Mouse (Mus musculus) hindlimb bud, embryonic 11.5 days (tissue): ENCODE measurements around the gene Lhfpl3.
"Not testable (repeated sequence)": the region's sequence is repeated elsewhere in the genome, so short reads cannot be mapped to it uniquely, and the experiment has no call there.

Experiments
- DNase-seq: peaks from one replicate; pipeline ENCODE4 v3.0.0-alpha.2; 2012; ENCODE audit warnings: low read depth, low spot score; ENCODE audit errors: extremely low spot score

Lhfpl3 gene

GRCm38 (mm10) chr5:22745885-22746532, at the start of gene Lhfpl3:
Lhfpl3 (plus strand) TSS chr5:22746059.
- no peak for DNase-seq

- DNase-seq = not testable (repeated sequence)
Measured at GRCm38 (mm10) chr5:22706271-22706670, 39.6 kb upstream of the Lhfpl3 start.

GRCm38 (mm10) chr5:22745529-22745884, 352 bp upstream of the Lhfpl3 start:
- DNase-seq = no peak

GRCm38 (mm10) chr5:22746533-22747021, 718 bp downstream of the Lhfpl3 start:
- no peak for DNase-seq

GRCm38 (mm10) chr5:22747305-22747704, 1.4 kb downstream of the Lhfpl3 start:
- no peak for DNase-seq

GRCm38 (mm10) chr5:22757261-22757660, 11.4 kb downstream of the Lhfpl3 start:
- no peak for DNase-seq

GRCm38 (mm10) chr5:22770726-22771125, 24.9 kb downstream of the Lhfpl3 start:
- DNase-seq = no peak

- DNase-seq = no peak
Measured at GRCm38 (mm10) chr5:22795361-22795760, 49.5 kb downstream of the Lhfpl3 start.

GRCm38 (mm10) chr5:22813426-22813825, 67.6 kb downstream of the Lhfpl3 start:
- DNase-seq = no peak

GRCm38 (mm10) chr5:22829822-22830450, 84.1 kb downstream of the Lhfpl3 start:
- DNase-seq = no peak

- DNase-seq = no peak
Measured at GRCm38 (mm10) chr5:22851572-22851971, 105.7 kb downstream of the Lhfpl3 start.

GRCm38 (mm10) chr5:22853503-22853902, 107.6 kb downstream of the Lhfpl3 start:
- no peak for DNase-seq

- DNase-seq = no peak
Measured at GRCm38 (mm10) chr5:22856480-22856879, 110.6 kb downstream of the Lhfpl3 start.

GRCm38 (mm10) chr5:22861399-22861798, 115.5 kb downstream of the Lhfpl3 start:
- no peak for DNase-seq

GRCm38 (mm10) chr5:22869031-22869430, 123.2 kb downstream of the Lhfpl3 start:
- DNase-seq = no peak

GRCm38 (mm10) chr5:22872417-22872816, 126.6 kb downstream of the Lhfpl3 start:
- DNase-seq = no peak

- no peak for DNase-seq
Measured at GRCm38 (mm10) chr5:22888345-22888744, 142.5 kb downstream of the Lhfpl3 start.

- no peak for DNase-seq
Measured at GRCm38 (mm10) chr5:22889481-22889880, 143.6 kb downstream of the Lhfpl3 start.

GRCm38 (mm10) chr5:22897228-22897627, 151.4 kb downstream of the Lhfpl3 start:
- no peak for DNase-seq

GRCm38 (mm10) chr5:22897656-22898289, 151.9 kb downstream of the Lhfpl3 start:
- DNase-seq = no peak

- no peak for DNase-seq
Measured at GRCm38 (mm10) chr5:22898593-22898992, 152.7 kb downstream of the Lhfpl3 start.

GRCm38 (mm10) chr5:22899913-22900312, 154.1 kb downstream of the Lhfpl3 start:
- DNase-seq = no peak
